Mouse (Mus musculus): ENCODE measurements around the gene Krtap4-13. TPM values are rescaled to one million over a fixed set of nuclear protein-coding genes. Genes with fewer than 3 reads are reported as not detected.
"Not testable (repeated sequence)": the region's sequence is repeated elsewhere in the genome, so short reads cannot be mapped to it uniquely, and the experiment has no call there.

The Krtap4-13 gene
- polyA plus RNA-seq, 1 experiment from 2014 or later: not detected

DNA sequence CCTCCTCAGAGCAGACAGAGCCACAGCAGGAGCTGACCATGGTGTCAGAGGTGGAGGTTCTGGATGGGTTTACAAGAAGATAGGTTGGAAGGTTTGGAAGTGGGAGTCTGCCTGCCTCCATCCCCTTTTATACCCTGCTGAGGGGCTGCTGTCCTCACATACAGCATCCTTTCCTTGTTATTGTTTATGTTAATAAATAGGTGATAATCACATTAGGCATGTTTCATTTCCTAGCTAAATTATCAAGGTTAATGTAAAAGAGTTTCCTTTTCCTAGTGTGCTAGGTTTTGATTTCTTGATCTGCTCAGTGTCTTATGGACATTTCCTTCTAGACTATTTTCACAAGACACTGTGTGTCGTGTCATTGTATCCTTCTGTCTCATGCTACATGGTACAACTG, 10.9 kb downstream of the Krtap4-13 start, which contains the start of gene Gm11569:
TSS of gene Gm11569 (minus strand) at position 101 of the 400 bp plus-strand sequence.
- not testable (repeated sequence) for H3K27ac ChIP-seq (ENCODE audit: low read length); H3K9me3 ChIP-seq (ENCODE audit: control insufficient read depth, low read length); H3K4me2 ChIP-seq (ENCODE audit: low read length); H3K9ac ChIP-seq (replicated peaks; ENCODE audit: low read depth, low read length); H3K4me3 ChIP-seq (replicated peaks; ENCODE audit: low read length); ATAC-seq; H3K27me3 ChIP-seq (replicated peaks; ENCODE audit: control insufficient read depth, insufficient read depth, low read length); H3K4me1 ChIP-seq (replicated peaks; ENCODE audit: control insufficient read depth, insufficient read depth, low read length); H3K36me3 ChIP-seq (ENCODE audit: control insufficient read depth, insufficient read depth)
- no CpG with 5 or more reads among the region's 1 CpGs for WGBS

DNA sequence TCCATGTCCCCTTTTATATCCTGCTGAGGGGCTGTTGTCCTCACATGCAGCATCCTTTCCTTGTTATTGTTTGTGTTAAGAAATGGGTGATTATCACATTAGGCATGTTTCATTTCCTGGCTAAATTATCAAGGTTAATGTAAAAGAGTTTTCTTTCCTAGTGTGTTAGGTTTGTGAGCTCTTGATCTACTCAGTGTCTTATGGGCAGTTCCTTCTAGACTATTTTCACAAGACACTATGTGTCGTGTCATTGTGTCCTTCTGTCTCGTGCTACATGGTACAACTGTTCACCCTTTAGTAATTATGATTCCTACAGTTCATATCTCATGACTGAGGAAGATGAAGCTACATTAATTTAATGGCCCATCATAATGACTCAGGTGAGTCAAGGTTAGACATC, 16.3 kb downstream of the Krtap4-13 start, which contains the start of gene Gm11596:
TSS of gene Gm11596 (minus strand) at position 101 of the 400 bp plus-strand sequence.
- no peak within 1 kb of the TSS for H3K4me3 ChIP-seq (replicated peaks; ENCODE audit: low read length)
- no peaks in the 10 kb centered on the region for H3K36me3 ChIP-seq (ENCODE audit: control insufficient read depth, insufficient read depth)
- H3K4me2 ChIP-seq (ENCODE audit: low read length): no peak within 1 kb of the TSS
- WGBS: 83% methylated on average over 2 of the region's 2 CpGs
- ATAC-seq: no peak
- no peak within 1 kb of the TSS for H3K9ac ChIP-seq (replicated peaks; ENCODE audit: low read depth, low read length)
- no peaks in the 10 kb centered on the region for H3K27me3 ChIP-seq (replicated peaks; ENCODE audit: control insufficient read depth, insufficient read depth, low read length)
- no peaks in the 10 kb centered on the region for H3K4me1 ChIP-seq (replicated peaks; ENCODE audit: control insufficient read depth, insufficient read depth, low read length)
- no peaks in the 10 kb centered on the region for H3K9me3 ChIP-seq (ENCODE audit: control insufficient read depth, low read length)
- H3K27ac ChIP-seq (ENCODE audit: low read length): no peak within 1 kb of the TSS

DNA sequence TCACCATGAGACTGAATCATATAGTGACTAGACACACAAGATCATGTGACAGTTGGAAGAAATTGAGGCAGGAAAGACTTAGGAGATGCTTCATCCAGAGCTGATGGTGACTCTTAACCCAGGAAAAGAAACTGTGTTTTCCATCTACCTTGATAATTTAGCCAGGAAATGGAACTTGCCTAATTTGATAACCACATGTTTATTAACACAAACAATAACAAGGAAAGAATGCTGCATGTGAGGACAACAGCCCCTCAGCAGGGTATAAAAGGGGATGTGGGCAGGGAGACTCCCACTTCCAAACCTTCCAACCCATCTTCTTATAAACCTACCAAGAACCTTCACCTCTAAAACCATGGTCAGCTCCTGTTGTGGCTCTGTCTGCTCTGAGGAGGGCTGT, 24.8 kb downstream of the Krtap4-13 start, which contains the start of gene Krtap4-9:
TSS of gene Krtap4-9 (plus strand) at position 301 of the 400 bp plus-strand sequence.
- not testable (repeated sequence) for H3K9me3 ChIP-seq (ENCODE audit: control insufficient read depth, low read length); H3K27ac ChIP-seq (ENCODE audit: low read length); H3K4me3 ChIP-seq (replicated peaks; ENCODE audit: low read length); ATAC-seq; H3K4me2 ChIP-seq (ENCODE audit: low read length); H3K4me1 ChIP-seq (replicated peaks; ENCODE audit: control insufficient read depth, insufficient read depth, low read length); H3K9ac ChIP-seq (replicated peaks; ENCODE audit: low read depth, low read length); H3K27me3 ChIP-seq (replicated peaks; ENCODE audit: control insufficient read depth, insufficient read depth, low read length); H3K36me3 ChIP-seq (ENCODE audit: control insufficient read depth, insufficient read depth)

DNA sequence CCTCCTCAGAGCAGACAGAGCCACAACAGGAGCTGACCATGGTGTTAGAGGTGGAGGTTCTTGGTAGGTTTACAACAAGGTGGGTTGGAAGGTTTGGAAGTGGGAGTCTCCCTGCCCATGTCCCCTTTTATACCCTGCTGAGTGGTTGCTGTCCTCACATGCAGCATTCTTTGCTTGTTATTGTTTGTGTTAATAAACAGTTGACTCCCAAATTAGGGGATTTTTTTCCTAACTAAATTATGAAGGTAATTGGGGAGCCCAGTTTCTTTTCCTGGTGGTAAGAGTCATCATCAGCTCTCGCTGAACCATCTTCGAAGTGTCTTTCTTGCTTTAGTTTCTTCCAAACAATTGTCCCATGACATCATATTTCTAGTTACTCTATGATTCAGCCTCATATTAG, 29.1 kb downstream of the Krtap4-13 start, which contains the start of gene Krtap4-8:
TSS of gene Krtap4-8 (minus strand) at position 101 of the 400 bp plus-strand sequence.
- Histone ChIP-seq H3K4me2 (ENCODE audit: low read length) (no peak within 1 kb of the TSS), H3K9ac (replicated peaks; ENCODE audit: low read depth, low read length) (no peak within 1 kb of the TSS), H3K27ac (ENCODE audit: low read length) (no peak within 1 kb of the TSS), H3K36me3 (ENCODE audit: control insufficient read depth, insufficient read depth) (no peaks in the 10 kb centered on the region), H3K4me3 (replicated peaks; ENCODE audit: low read length) (no peak within 1 kb of the TSS), H3K9me3 (ENCODE audit: control insufficient read depth, low read length) (no peaks in the 10 kb centered on the region), H3K27me3 (replicated peaks; ENCODE audit: control insufficient read depth, insufficient read depth, low read length) (no peaks in the 10 kb centered on the region), H3K4me1 (replicated peaks; ENCODE audit: control insufficient read depth, insufficient read depth, low read length) (no peaks in the 10 kb centered on the region)
- WGBS: 97% methylated on average over 2 of the region's 2 CpGs
- ATAC-seq: no peak

GRCm38 (mm10) chr11:99778401-99778800, 31.3 kb downstream of the Krtap4-13 start:
- Histone ChIP-seq H3K9ac (replicated peaks; ENCODE audit: low read depth, low read length) (no peak overlapping the region), H3K4me2 (ENCODE audit: low read length) (no peak overlapping the region), H3K4me1 (replicated peaks; ENCODE audit: control insufficient read depth, insufficient read depth, low read length) (no peaks in the 10 kb centered on the region), H3K27ac (ENCODE audit: low read length) (no peak overlapping the region), H3K36me3 (ENCODE audit: control insufficient read depth, insufficient read depth) (no peaks in the 10 kb centered on the region), H3K4me3 (replicated peaks; ENCODE audit: low read length) (no peak overlapping the region), H3K27me3 (replicated peaks; ENCODE audit: control insufficient read depth, insufficient read depth, low read length) (no peaks in the 10 kb centered on the region), H3K9me3 (ENCODE audit: control insufficient read depth, low read length) (no peaks in the 10 kb centered on the region)
- no peak for ATAC-seq
- WGBS: 42% methylated on average over 7 of the region's 7 CpGs

DNA sequence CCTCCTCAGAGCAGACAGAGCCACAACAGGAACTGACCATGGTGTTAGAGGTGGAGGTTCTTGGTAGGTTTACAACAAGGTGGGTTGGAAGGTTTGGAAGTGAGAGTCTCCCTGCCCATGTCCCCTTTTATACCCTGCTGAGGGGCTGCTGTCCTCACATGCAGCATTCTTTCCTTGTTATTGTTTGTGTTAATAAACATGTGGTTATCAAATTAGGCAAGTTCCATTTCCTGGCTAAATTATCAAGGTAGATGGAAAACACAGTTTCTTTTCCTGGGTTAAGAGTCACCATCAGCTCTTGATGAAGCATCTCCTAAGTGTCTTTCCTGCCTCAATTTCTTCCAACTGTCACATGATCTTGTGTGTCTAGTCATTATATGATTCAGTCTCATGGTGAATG, 36.9 kb downstream of the Krtap4-13 start, which contains the start of gene Gm11595:
TSS of gene Gm11595 (minus strand) at position 101 of the 400 bp plus-strand sequence.
- H3K4me1 ChIP-seq (replicated peaks; ENCODE audit: control insufficient read depth, insufficient read depth, low read length); H3K36me3 ChIP-seq (ENCODE audit: control insufficient read depth, insufficient read depth); H3K27ac ChIP-seq (ENCODE audit: low read length); H3K4me3 ChIP-seq (replicated peaks; ENCODE audit: low read length); H3K9ac ChIP-seq (replicated peaks; ENCODE audit: low read depth, low read length); H3K9me3 ChIP-seq (ENCODE audit: control insufficient read depth, low read length); ATAC-seq; H3K4me2 ChIP-seq (ENCODE audit: low read length); H3K27me3 ChIP-seq (replicated peaks; ENCODE audit: control insufficient read depth, insufficient read depth, low read length): not testable (repeated sequence)

GRCm38 (mm10) chr11:99768410-99768809, 41.3 kb downstream of the Krtap4-13 start:
- Histone ChIP-seq H3K4me1 (replicated peaks; ENCODE audit: control insufficient read depth, insufficient read depth, low read length) (no peaks in the 10 kb centered on the region), H3K9me3 (ENCODE audit: control insufficient read depth, low read length) (no peaks in the 10 kb centered on the region), H3K27ac (ENCODE audit: low read length) (no peak overlapping the region), H3K4me3 (replicated peaks; ENCODE audit: low read length) (no peak overlapping the region), H3K4me2 (ENCODE audit: low read length) (no peak overlapping the region), H3K27me3 (replicated peaks; ENCODE audit: control insufficient read depth, insufficient read depth, low read length) (no peaks in the 10 kb centered on the region), H3K36me3 (ENCODE audit: control insufficient read depth, insufficient read depth) (no peaks in the 10 kb centered on the region), H3K9ac (replicated peaks; ENCODE audit: low read depth, low read length) (no peak overlapping the region)
- 72% methylated on average over 2 of the region's 2 CpGs for WGBS
- ATAC-seq: no peak

Other genes with a start within 250 kb of the Krtap4-13 start
- not detected in 2 replicates for gene Krtap3-1, start 243.3 kb downstream of the Krtap4-13 start, polyA plus RNA-seq (2015; fragmentation: Nextera tagmentation; extraction: Ambion mirVana)
- not detected in 2 replicates for gene Krtap1-5, start 228.9 kb downstream of the Krtap4-13 start, polyA plus RNA-seq (2015; fragmentation: Nextera tagmentation; extraction: Ambion mirVana)
- gene Krtap1-4, start 226.2 kb downstream of the Krtap4-13 start, polyA plus RNA-seq (2015; fragmentation: Nextera tagmentation; extraction: Ambion mirVana): not detected in 2 replicates
- not detected in 2 replicates for gene Krtap1-3, start 218.6 kb downstream of the Krtap4-13 start, polyA plus RNA-seq (2015; fragmentation: Nextera tagmentation; extraction: Ambion mirVana)
- gene Krtap9-3, start 211.8 kb downstream of the Krtap4-13 start, polyA plus RNA-seq (2015; fragmentation: Nextera tagmentation; extraction: Ambion mirVana): not detected in 2 replicates
- gene Gm11938, start 206.6 kb downstream of the Krtap4-13 start, polyA plus RNA-seq (2015; fragmentation: Nextera tagmentation; extraction: Ambion mirVana): not detected in 2 replicates
- not detected in 2 replicates for gene Gm11937, start 199.7 kb downstream of the Krtap4-13 start, polyA plus RNA-seq (2015; fragmentation: Nextera tagmentation; extraction: Ambion mirVana)
- not detected in 2 replicates for gene Krtap2-4, start 195.0 kb downstream of the Krtap4-13 start, polyA plus RNA-seq (2015; fragmentation: Nextera tagmentation; extraction: Ambion mirVana)
- not detected in 2 replicates for gene Gm11562, start 189.5 kb downstream of the Krtap4-13 start, polyA plus RNA-seq (2015; fragmentation: Nextera tagmentation; extraction: Ambion mirVana)
- gene Krtap4-1, start 181.7 kb downstream of the Krtap4-13 start, polyA plus RNA-seq (2015; fragmentation: Nextera tagmentation; extraction: Ambion mirVana): not detected in 2 replicates
- not detected in 2 replicates for gene Krtap4-2, start 174.8 kb downstream of the Krtap4-13 start, polyA plus RNA-seq (2015; fragmentation: Nextera tagmentation; extraction: Ambion mirVana)
- not detected in 2 replicates for gene Krtap4-7, start 165.8 kb downstream of the Krtap4-13 start, polyA plus RNA-seq (2015; fragmentation: Nextera tagmentation; extraction: Ambion mirVana)
- not detected in 2 replicates for gene Gm11555, start 159.7 kb downstream of the Krtap4-13 start, polyA plus RNA-seq (2015; fragmentation: Nextera tagmentation; extraction: Ambion mirVana)
- gene Gm11563, start 150.9 kb downstream of the Krtap4-13 start, polyA plus RNA-seq (2015; fragmentation: Nextera tagmentation; extraction: Ambion mirVana): not detected in 2 replicates
- gene Krtap4-6, start 143.9 kb downstream of the Krtap4-13 start, polyA plus RNA-seq (2015; fragmentation: Nextera tagmentation; extraction: Ambion mirVana): not detected in 2 replicates
- not detected in 2 replicates for gene Gm14190, start 119.2 kb downstream of the Krtap4-13 start, polyA plus RNA-seq (2015; fragmentation: Nextera tagmentation; extraction: Ambion mirVana)
- not detected in 2 replicates for gene Gm14180, start 75.6 kb downstream of the Krtap4-13 start, polyA plus RNA-seq (2015; fragmentation: Nextera tagmentation; extraction: Ambion mirVana)
- not detected in 2 replicates for gene Gm11595, start 37.0 kb downstream of the Krtap4-13 start, polyA plus RNA-seq (2015; fragmentation: Nextera tagmentation; extraction: Ambion mirVana)
- gene Krtap4-8, start 29.2 kb downstream of the Krtap4-13 start, polyA plus RNA-seq (2015; fragmentation: Nextera tagmentation; extraction: Ambion mirVana): not detected in 2 replicates
- gene Krtap4-9, start 24.7 kb downstream of the Krtap4-13 start, polyA plus RNA-seq (2015; fragmentation: Nextera tagmentation; extraction: Ambion mirVana): not detected in 2 replicates
- not detected in 2 replicates for gene Gm11596, start 16.4 kb downstream of the Krtap4-13 start, polyA plus RNA-seq (2015; fragmentation: Nextera tagmentation; extraction: Ambion mirVana)
- gene Gm11569, start 11.0 kb downstream of the Krtap4-13 start, polyA plus RNA-seq (2015; fragmentation: Nextera tagmentation; extraction: Ambion mirVana): not detected in 2 replicates
- gene Gm11554, start 5.4 kb downstream of the Krtap4-13 start, polyA plus RNA-seq (2015; fragmentation: Nextera tagmentation; extraction: Ambion mirVana): not detected in 2 replicates
- gene Gm11564, start 5.8 kb upstream of the Krtap4-13 start, polyA plus RNA-seq (2015; fragmentation: Nextera tagmentation; extraction: Ambion mirVana): not detected in 2 replicates
- not detected in 2 replicates for gene 2300003K06Rik, start 28.2 kb upstream of the Krtap4-13 start, polyA plus RNA-seq (2015; fragmentation: Nextera tagmentation; extraction: Ambion mirVana)
- not detected in 2 replicates for gene Krtap4-16, start 41.7 kb upstream of the Krtap4-13 start, polyA plus RNA-seq (2015; fragmentation: Nextera tagmentation; extraction: Ambion mirVana)
- not detected in 2 replicates for gene Gm11568, start 48.0 kb upstream of the Krtap4-13 start, polyA plus RNA-seq (2015; fragmentation: Nextera tagmentation; extraction: Ambion mirVana)
- gene Gm11559, start 54.6 kb upstream of the Krtap4-13 start, polyA plus RNA-seq (2015; fragmentation: Nextera tagmentation; extraction: Ambion mirVana): not detected in 2 replicates
- gene Krtap9-1, start 63.5 kb upstream of the Krtap4-13 start, polyA plus RNA-seq (2015; fragmentation: Nextera tagmentation; extraction: Ambion mirVana): not detected in 2 replicates
- gene Gm11567, start 69.3 kb upstream of the Krtap4-13 start, polyA plus RNA-seq (2015; fragmentation: Nextera tagmentation; extraction: Ambion mirVana): not detected in 2 replicates
- gene Krtap31-1, start 98.0 kb upstream of the Krtap4-13 start, polyA plus RNA-seq (2015; fragmentation: Nextera tagmentation; extraction: Ambion mirVana): not detected in 2 replicates
- not detected in 2 replicates for gene Gm11565, start 104.9 kb upstream of the Krtap4-13 start, polyA plus RNA-seq (2015; fragmentation: Nextera tagmentation; extraction: Ambion mirVana)
- gene Krtap31-2, start 126.4 kb upstream of the Krtap4-13 start, polyA plus RNA-seq (2015; fragmentation: Nextera tagmentation; extraction: Ambion mirVana): not detected in 2 replicates
- gene Krtap9-5, start 138.6 kb upstream of the Krtap4-13 start, polyA plus RNA-seq (2015; fragmentation: Nextera tagmentation; extraction: Ambion mirVana): not detected in 2 replicates
- not detected in 2 replicates for gene Krtap29-1, start 169.2 kb upstream of the Krtap4-13 start, polyA plus RNA-seq (2015; fragmentation: Nextera tagmentation; extraction: Ambion mirVana)
- not detected in 2 replicates for gene Krtap16-1, start 176.7 kb upstream of the Krtap4-13 start, polyA plus RNA-seq (2015; fragmentation: Nextera tagmentation; extraction: Ambion mirVana)
- not detected in 2 replicates for gene Krtap17-1, start 184.1 kb upstream of the Krtap4-13 start, polyA plus RNA-seq (2015; fragmentation: Nextera tagmentation; extraction: Ambion mirVana)
- gene Krt33a, start 206.3 kb upstream of the Krtap4-13 start, polyA plus RNA-seq (2015; fragmentation: Nextera tagmentation; extraction: Ambion mirVana): not detected in 2 replicates
- gene Krt33b, start 220.0 kb upstream of the Krtap4-13 start, polyA plus RNA-seq (2015; fragmentation: Nextera tagmentation; extraction: Ambion mirVana): not detected in 2 replicates
- gene Krt34, start 231.7 kb upstream of the Krtap4-13 start, polyA plus RNA-seq (2015; fragmentation: Nextera tagmentation; extraction: Ambion mirVana): not detected in 2 replicates
- gene Krt31, start 240.7 kb upstream of the Krtap4-13 start, polyA plus RNA-seq (2015; fragmentation: Nextera tagmentation; extraction: Ambion mirVana): not detected in 2 replicates